Mouse (Mus musculus): ENCODE results near the gene Bhmt2. TPM values are rescaled to one million over a fixed set of nuclear protein-coding genes. Genes with fewer than 3 reads are reported as not detected.

The Bhmt2 gene
- polyA plus RNA-seq, 1 experiment from 2014 or later = 162 TPM

- peak overlapping the region; percentile 43 for H3K4me3 ChIP-seq (ENCODE audit: low read depth, low read length)
- H3K27ac ChIP-seq (ENCODE audit: low read depth) = peak overlapping the region; percentile 89
- TF ChIP-seq EP300 (IDR thresholded peaks at IDR 0.05; ENCODE audit: low read depth) = no peak
- TF ChIP-seq CTCF (IDR thresholded peaks at IDR 0.05; ENCODE audit: low read depth) = no peak
- no peaks in the 10 kb centered on the region for H3K9me3 ChIP-seq (ENCODE audit: low read length)
- no peaks in the 10 kb centered on the region for H3K27me3 ChIP-seq (ENCODE audit: insufficient read depth, low read length)
- peak overlapping the region; percentile 72 for H3K9ac ChIP-seq (replicated peaks)
- WGBS (ENCODE audit: insufficient replicate concordance) = 66% methylated on average over 1 of the region's 1 CpGs
- H3K4me1 ChIP-seq (ENCODE audit: insufficient read depth) = peaks cover 6% of the 10 kb centered on the region
- ATAC-seq (no peak), DNase-seq (no peak)
- H3K4me2 ChIP-seq (ENCODE audit: low read depth, low read length) = peak overlapping the region; percentile 68
- no peaks in the 10 kb centered on the region for H3K36me3 ChIP-seq (replicated peaks; ENCODE audit: insufficient read depth, low read length)
Measured at GRCm38 (mm10) chr13:93636561-93636960, 37.5 kb downstream of the Bhmt2 start.

DNA sequence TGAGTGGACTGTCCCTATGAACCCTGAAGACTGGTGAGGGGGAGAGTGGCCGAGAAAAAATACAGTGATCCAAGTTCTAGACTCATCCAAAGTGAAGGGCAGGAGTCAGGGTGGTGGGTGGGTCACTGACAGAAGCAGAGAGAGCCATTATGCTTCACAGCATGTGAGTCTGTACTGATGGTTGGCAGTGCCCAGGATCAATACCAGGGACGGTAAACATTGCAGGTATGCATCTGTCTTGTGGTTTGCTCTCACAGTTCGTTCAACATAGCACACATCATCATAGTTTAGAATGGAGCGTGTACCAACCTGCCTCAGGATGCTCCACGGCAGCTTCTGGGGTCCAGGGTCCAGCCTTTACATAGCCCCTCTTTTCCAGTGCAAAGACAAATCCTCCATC, 41.2 kb downstream of the Bhmt2 start:
- ATAC-seq = no peak

DNA sequence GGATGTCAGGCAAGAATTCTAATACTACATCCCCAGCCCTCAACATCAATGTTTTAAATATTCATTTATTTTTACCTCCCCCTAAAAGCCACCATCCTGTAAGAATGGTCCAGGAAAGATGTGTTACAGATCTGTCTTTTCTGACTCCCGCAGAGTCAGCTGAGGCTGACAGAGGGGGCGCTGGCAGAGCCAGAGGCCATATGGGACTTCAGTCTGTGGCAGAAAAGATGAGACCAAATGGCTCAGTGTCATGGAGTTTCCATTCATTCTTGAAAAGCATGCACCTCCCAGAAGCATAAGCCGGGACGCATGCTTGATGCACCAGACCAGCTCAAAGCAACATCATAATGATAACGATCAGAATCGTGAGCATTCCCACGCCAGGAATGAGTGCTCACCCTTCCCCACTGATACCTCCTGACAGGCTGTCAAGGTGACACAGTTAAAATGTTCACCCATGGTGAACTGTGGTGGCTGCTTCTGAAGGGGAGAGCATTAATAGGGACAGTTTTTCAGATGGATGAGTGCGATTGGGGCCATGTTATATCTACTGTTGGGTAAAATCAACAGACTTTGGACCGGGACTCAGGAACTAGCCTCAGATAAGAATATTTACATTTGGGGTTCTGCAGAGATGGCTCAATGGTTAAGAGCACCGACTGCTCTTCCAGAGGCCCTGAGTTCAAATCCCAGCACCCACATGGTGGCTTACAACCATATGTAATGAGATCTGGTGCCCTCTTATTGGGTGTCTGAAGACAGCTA, 43.0 kb downstream of the Bhmt2 start:
- ATAC-seq = peak; percentile 18; the same call in 1 of the 2 replicates
- Histone ChIP-seq H3K9me3 (ENCODE audit: low read length) (no peaks in the 10 kb centered on the region), H3K4me3 (ENCODE audit: low read depth, low read length) (no peak overlapping the region), H3K4me2 (ENCODE audit: low read depth, low read length) (no peak overlapping the region), H3K9ac (replicated peaks) (no peak overlapping the region), H3K4me1 (ENCODE audit: insufficient read depth) (0 out of 2 replicates have a peak, but pooled peaks cover 2% of the 10 kb centered on the region), H3K27ac (ENCODE audit: low read depth) (no peak overlapping the region), H3K27me3 (ENCODE audit: insufficient read depth, low read length) (no peaks in the 10 kb centered on the region), H3K36me3 (replicated peaks; ENCODE audit: insufficient read depth, low read length) (peaks cover 4% of the 10 kb centered on the region)
- WGBS (ENCODE audit: insufficient replicate concordance) = 64% methylated on average over 10 of the region's 10 CpGs
- DNase-seq = no peak
- TF ChIP-seq EP300 (IDR thresholded peaks at IDR 0.05; ENCODE audit: low read depth) (no peak), CTCF (IDR thresholded peaks at IDR 0.05; ENCODE audit: low read depth) (no peak)

More for the DNA sequence above, 41.2 kb downstream of the Bhmt2 start:
- TF ChIP-seq CTCF (IDR thresholded peaks at IDR 0.05; ENCODE audit: low read depth) (no peak), EP300 (IDR thresholded peaks at IDR 0.05; ENCODE audit: low read depth) (no peak)
- no peak overlapping the region for H3K4me3 ChIP-seq (ENCODE audit: low read depth, low read length)
- WGBS (ENCODE audit: insufficient replicate concordance) = 61% methylated on average over 5 of the region's 5 CpGs
- no peak for DNase-seq
- H3K36me3 ChIP-seq (replicated peaks; ENCODE audit: insufficient read depth, low read length) = no peaks in the 10 kb centered on the region; the same call in none of the 2 replicates
- no peaks in the 10 kb centered on the region for H3K27me3 ChIP-seq (ENCODE audit: insufficient read depth, low read length)
- no peak overlapping the region for H3K4me2 ChIP-seq (ENCODE audit: low read depth, low read length)
- H3K9ac ChIP-seq (replicated peaks) = no peak overlapping the region
- no peak overlapping the region for H3K27ac ChIP-seq (ENCODE audit: low read depth)
- H3K9me3 ChIP-seq (ENCODE audit: low read length) = no peaks in the 10 kb centered on the region
- H3K4me1 ChIP-seq (ENCODE audit: insufficient read depth) = peaks cover 2% of the 10 kb centered on the region; the same call in 1 of the 2 replicates

DNA sequence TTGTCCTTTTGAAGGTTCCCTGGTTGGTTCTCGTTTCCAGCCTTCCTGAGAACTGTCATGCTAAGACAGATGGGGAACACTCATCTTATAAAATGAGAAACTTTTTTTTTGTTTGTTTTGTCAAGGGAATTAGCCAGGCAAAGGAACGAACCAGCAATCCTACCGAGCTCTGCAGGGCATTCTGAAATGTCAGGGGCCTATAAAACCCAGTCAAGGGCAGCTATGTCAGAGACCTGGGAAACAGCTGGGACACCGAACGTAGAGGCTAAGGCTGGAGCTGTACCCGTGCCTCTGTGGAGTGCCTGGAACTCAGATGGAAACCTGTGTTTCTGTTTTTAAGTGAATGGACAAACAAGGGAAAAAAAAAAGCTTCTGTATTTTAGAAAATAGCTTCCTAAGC, 45.2 kb downstream of the Bhmt2 start:
- ATAC-seq = no peak
- 53% methylated on average over 6 of the region's 6 CpGs for WGBS (ENCODE audit: insufficient replicate concordance)

GRCm38 (mm10) chr13:93614361-93614948, 59.6 kb downstream of the Bhmt2 start:
- Histone ChIP-seq H3K27me3 (ENCODE audit: insufficient read depth, low read length) (no peaks in the 10 kb centered on the region), H3K4me2 (ENCODE audit: low read depth, low read length) (no peak overlapping the region), H3K4me1 (ENCODE audit: insufficient read depth) (no peaks in the 10 kb centered on the region), H3K27ac (ENCODE audit: low read depth) (peak overlapping the region; percentile 12; the same call in 1 of the 2 replicates), H3K9me3 (ENCODE audit: low read length) (no peaks in the 10 kb centered on the region), H3K4me3 (ENCODE audit: low read depth, low read length) (no peak overlapping the region), H3K36me3 (replicated peaks; ENCODE audit: insufficient read depth, low read length) (peaks cover 3% of the 10 kb centered on the region; the same call in 1 of the 2 replicates), H3K9ac (replicated peaks) (no peak overlapping the region)
- no peak for TF ChIP-seq EP300 (IDR thresholded peaks at IDR 0.05; ENCODE audit: low read depth)
- TF ChIP-seq CTCF (IDR thresholded peaks at IDR 0.05; ENCODE audit: low read depth) = no peak
- ATAC-seq = peak; percentile 63
- peak; percentile 76 for DNase-seq
- WGBS (ENCODE audit: insufficient replicate concordance) = 32% methylated on average over 6 of the region's 6 CpGs

More for the DNA sequence above, 45.2 kb downstream of the Bhmt2 start:
- no peak overlapping the region for H3K4me3 ChIP-seq (ENCODE audit: low read depth, low read length)
- no peak overlapping the region for H3K27ac ChIP-seq (ENCODE audit: low read depth)
- no peaks in the 10 kb centered on the region for H3K27me3 ChIP-seq (ENCODE audit: insufficient read depth, low read length)
- H3K4me1 ChIP-seq (ENCODE audit: insufficient read depth) = 0 out of 2 replicates have a peak, but pooled peaks cover 2% of the 10 kb centered on the region
- H3K9ac ChIP-seq (replicated peaks) = no peak overlapping the region
- no peak for TF ChIP-seq EP300 (IDR thresholded peaks at IDR 0.05; ENCODE audit: low read depth)
- peaks cover 5% of the 10 kb centered on the region for H3K36me3 ChIP-seq (replicated peaks; ENCODE audit: insufficient read depth, low read length)
- H3K4me2 ChIP-seq (ENCODE audit: low read depth, low read length) = no peak overlapping the region
- no peak for DNase-seq
- H3K9me3 ChIP-seq (ENCODE audit: low read length) = no peaks in the 10 kb centered on the region

DNA sequence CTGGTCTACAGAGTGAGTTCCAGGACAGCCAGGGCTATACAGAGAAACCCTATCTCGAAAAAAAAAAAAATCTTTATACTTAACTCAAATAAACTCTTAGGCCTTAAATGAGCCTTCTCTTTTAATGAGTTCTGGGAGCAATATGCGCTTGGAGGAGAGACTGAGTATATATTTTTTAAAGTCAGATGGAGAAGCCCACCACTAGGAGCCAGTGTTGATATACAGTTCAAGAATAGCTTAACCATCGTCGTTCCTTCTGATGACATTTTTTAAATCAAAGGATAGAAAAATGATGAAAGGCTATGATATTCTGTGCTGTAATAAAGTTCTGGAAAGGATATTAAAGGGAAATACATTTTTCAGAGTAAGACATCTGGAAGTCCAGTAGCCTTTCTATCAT, 60.3 kb downstream of the Bhmt2 start:
- Histone ChIP-seq H3K36me3 (replicated peaks; ENCODE audit: insufficient read depth, low read length) (0 out of 2 replicates have a peak, but pooled peaks cover 3% of the 10 kb centered on the region), H3K4me1 (ENCODE audit: insufficient read depth) (no peaks in the 10 kb centered on the region), H3K27me3 (ENCODE audit: insufficient read depth, low read length) (no peaks in the 10 kb centered on the region), H3K9me3 (ENCODE audit: low read length) (no peaks in the 10 kb centered on the region), H3K9ac (replicated peaks) (no peak overlapping the region), H3K4me3 (ENCODE audit: low read depth, low read length) (no peak overlapping the region), H3K4me2 (ENCODE audit: low read depth, low read length) (no peak overlapping the region), H3K27ac (ENCODE audit: low read depth) (no peak overlapping the region)
- no peak for TF ChIP-seq EP300 (IDR thresholded peaks at IDR 0.05; ENCODE audit: low read depth)
- TF ChIP-seq CTCF (IDR thresholded peaks at IDR 0.05; ENCODE audit: low read depth) = no peak
- WGBS (ENCODE audit: insufficient replicate concordance) = 72% methylated on average over 4 of the region's 4 CpGs
- DNase-seq (no peak), ATAC-seq (no peak)

Data from liver, postnatal 0 days (tissue).